Mouse (Mus musculus): ENCODE results near the gene Cdk5rap1.
A peak's percentile ranks its signal among the peaks of the same experiment; 100 is the strongest.

DNA sequence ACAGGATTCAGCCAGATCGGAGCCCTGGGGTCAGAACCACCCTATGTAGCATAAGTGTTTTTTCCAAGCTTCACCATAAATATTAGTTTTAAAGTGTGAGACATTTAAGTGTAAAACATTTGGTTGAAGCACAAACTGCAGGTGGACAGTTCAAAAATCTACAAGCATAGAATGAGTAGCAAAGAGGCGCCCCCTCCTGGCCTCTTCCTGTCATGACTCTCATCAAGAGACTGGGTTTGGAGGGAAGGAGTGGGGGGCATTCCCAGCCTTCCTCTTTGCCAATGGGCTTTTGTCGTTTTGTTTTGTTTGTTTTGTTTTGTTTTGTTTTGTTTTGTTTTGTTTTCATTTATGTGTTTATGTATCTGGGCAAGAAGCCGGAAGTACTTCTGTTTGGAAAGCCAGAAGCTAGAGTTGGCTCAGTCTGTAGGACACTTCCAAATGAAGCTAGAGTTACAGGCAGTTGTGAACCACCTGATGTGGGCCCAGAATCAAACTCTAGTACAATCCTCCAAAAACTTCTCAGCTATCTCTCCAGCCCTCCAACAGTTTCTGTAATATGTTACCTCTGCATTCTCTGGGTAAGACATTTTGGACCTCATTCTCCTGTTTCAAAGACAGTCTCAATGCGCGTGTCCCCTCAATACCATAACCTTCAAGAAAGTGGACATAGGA, 1.3 kb upstream of the Cdk5rap1 start:
- TF ChIP-seq CTCF (IDR thresholded peaks at IDR 0.05; ENCODE audit: low read depth) (peak; percentile 82), EP300 (IDR thresholded peaks at IDR 0.05; ENCODE audit: low read depth) (no peak)

Data from liver, embryonic 14.5 days (tissue).